Mouse (Mus musculus) adrenal gland, postnatal 14 days (tissue): ENCODE data around the gene Dffa. TPM values are rescaled to one million over a fixed set of nuclear protein-coding genes. Genes with fewer than 3 reads are reported as not detected.

Experiments
- DNase-seq: peaks from one replicate; pipeline ENCODE4 v3.0.0; 2021; ENCODE audit warnings: mixed read lengths
- long read RNA-seq, 2 experiments: library from polyadenylated mRNA; stranded (forward); transcript quantifications; one replicate each; pipeline ENCODE4 v2.0.0; 2021
- total RNA-seq: library from RNA; stranded (reverse); gene quantifications from 2 replicates; pipeline ENCODE4 v1.2.3, GENCODE M21; 2021

Gene Dffa
- 18.4 and 25.5 TPM in 2 replicates for total RNA-seq
- long read RNA-seq, experiment 1, partial matches to known transcripts, result 1 of 3 reads
- long read RNA-seq, experiment 1, other reads (novel, unspliced or antisense), result 0 of 3 reads
- long read RNA-seq, experiment 2, partial matches to known transcripts, result 0 of 9 reads
- long read RNA-seq, experiment 2, other reads (novel, unspliced or antisense), result 8 of 9 reads

DNA sequence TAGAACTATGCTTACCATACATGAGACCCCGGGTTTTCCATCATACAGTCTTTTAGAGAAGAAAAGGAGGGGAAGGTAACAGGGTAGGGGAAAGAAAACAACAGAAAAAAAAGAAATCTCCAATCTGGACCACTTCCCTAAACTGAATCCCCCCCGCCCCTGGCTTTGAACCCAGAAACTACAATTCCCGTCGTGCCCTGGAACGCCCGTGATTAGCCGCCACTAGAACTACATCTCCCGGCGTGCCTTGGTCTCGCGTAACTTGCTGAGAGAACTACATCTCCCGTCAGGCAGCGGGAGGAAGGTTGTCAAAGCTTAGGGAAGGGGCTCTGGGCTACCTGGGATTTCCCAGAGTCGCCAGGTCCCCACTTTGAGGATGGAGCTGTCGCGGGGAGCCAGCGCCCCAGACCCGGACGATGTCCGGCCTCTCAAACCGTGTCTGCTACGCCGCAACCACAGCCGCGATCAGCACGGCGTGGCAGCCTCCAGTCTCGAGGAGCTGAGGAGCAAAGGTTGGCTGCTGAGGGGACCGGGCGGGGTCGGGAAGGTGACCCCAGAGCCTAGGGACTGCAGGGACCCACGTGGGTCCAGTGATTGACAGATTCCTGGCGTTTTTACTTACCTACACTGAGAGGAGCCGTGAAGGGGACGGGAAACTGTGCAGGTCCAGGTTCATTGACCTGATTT, at the start of gene Dffa:
Dffa (plus strand) TSS at position 272 of the 687 bp plus-strand sequence.
- DNase-seq, result peak; percentile 95

DNA sequence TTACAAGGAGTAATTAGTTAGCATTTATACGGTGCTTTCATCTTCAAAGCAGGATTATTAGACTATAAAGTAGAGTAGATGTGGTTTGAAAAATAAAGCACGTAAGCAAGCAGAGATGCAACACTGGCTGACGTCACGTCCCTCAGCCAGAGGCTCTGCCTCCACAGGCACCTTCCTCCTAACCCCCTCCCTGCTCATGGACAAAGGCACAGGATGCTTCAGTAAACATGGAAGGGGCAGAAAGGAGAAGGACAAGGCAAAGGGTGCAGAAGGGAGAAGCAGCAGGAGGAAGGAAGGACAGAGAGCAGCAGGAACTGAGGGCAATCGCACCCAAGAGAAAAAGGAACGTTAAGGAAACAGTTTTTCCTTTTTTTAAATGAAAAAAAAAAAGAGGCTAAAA, 48.1 kb upstream of the Dffa start:
- no peak for DNase-seq

DNA sequence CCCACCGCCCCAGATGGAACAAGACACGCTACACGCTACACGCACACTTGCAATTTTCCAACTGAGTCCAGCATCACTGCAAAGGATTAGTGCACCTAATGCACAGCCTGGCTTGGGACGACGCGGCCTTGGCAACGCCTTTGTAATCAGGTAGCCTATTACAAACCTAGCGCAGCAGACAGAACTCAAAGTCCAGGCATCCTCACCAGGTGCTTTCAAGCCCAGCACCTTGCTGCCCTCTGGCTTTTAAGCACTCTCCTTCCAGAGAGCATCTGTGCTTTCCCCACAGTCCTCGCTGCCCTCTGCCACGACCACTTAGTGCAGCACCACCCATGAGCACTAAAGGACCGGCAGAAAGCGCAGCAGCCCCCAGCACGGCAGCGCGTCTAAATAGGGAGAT, 47.0 kb upstream of the Dffa start:
- DNase-seq, result no peak

DNA sequence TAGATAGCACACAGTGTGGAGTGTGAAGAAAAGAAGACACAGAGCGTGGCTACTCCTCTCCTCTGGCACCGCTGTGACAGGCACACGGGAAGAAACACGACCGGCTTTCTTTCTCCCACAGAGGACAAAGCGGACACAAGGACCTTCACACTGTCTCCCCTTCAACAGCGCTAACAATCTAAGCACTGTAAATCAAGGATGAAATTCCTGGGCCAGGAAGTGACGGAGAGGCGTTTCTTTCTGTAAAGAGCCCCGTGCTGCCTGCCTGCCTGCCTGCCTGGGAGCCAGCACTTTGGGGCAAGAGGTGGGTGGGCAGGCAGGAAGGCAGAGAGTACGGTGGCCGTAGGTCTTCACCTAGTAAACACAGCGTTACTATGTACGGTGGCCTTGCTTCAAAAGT, 46.5 kb upstream of the Dffa start:
- DNase-seq, result no peak

DNA sequence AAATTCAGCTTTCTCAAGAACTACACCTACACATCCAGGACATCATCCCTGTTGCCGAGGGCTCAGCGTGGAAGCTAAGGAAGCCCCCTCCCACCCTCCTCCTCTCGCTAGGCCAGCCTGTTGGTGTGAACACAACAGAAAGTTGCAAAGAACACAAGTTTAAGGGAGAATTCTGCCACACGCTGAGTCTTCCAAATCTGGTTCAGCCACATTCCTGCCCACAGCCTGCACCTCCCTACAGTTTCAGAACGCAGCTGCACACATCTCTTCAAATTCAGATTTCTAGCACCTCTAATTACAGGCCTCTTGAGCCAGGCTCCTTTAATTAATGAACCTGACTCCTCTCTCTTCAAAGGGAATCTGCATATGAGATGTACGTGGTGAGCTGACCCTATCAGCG, 45.6 kb upstream of the Dffa start:
- no peak for DNase-seq

DNA sequence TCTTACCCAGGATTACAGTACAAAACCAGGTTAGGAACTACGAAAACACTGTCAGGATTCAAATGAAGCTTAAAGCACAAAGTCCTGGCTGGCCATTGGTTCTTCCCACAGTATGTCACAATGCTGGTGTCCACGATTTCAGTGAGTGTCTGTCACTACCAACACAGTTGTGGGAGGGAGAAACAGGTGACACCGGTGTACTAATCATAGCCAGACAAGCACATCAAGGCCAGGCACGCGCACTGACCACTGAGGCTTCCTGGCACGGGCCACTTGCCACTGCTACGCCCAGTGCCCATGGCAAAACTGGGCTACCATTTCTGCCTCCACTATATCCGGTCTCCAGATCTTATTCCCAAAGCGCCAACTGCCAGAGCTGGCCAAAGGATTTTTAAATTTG, 44.2 kb upstream of the Dffa start:
- DNase-seq, result no peak

DNA sequence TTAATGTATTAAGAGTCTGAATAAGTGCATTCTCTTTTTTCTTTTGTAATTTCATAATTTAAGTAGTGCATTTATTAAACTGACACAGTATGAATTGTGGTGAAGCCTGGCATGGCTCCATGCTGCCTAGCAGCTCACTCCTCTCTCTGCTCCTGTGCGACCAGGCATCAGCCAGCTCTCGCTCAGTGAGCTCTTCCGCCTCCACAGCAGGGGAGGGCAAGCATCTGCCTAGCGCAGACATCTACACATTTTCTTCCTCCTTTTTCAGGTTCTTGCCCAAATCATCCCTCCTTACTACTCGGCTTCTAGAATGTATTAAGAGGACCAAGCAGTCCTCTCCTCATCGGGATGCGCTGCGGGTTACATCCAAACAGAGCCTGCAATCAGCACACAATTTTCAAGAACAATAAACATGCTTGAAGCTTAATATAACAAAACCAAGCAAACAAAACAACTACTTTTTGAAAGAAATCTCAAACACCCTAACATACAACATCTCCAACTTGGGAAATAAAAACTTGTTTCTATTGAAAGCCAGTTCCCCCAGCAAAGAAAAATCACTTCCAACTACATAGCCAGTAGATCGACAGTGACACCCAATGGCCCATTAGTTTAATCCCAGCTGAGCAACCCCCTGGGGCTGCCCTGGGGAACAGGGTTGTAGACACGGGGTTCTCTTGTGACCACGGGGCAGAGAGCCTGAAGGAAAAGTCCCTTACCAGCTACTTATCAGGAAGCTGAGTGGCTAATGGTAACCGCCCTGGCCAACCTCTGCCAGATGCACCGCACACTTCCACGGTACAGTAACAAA, 43.1 kb upstream of the Dffa start:
- DNase-seq, result no peak

DNA sequence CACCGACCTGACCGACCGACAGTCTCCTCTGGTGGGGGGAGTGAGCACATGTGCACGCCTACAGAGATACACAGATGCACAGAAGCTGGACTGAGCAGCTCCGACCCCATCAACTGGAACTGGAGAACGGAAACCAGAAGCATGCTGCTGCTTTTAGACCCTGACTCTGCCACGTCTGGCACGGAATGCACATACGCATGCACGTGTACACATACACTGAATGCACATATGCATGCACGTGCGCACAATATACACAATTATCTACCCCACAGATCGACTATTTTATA, 42.6 kb upstream of the Dffa start:
- DNase-seq, result no peak

DNA sequence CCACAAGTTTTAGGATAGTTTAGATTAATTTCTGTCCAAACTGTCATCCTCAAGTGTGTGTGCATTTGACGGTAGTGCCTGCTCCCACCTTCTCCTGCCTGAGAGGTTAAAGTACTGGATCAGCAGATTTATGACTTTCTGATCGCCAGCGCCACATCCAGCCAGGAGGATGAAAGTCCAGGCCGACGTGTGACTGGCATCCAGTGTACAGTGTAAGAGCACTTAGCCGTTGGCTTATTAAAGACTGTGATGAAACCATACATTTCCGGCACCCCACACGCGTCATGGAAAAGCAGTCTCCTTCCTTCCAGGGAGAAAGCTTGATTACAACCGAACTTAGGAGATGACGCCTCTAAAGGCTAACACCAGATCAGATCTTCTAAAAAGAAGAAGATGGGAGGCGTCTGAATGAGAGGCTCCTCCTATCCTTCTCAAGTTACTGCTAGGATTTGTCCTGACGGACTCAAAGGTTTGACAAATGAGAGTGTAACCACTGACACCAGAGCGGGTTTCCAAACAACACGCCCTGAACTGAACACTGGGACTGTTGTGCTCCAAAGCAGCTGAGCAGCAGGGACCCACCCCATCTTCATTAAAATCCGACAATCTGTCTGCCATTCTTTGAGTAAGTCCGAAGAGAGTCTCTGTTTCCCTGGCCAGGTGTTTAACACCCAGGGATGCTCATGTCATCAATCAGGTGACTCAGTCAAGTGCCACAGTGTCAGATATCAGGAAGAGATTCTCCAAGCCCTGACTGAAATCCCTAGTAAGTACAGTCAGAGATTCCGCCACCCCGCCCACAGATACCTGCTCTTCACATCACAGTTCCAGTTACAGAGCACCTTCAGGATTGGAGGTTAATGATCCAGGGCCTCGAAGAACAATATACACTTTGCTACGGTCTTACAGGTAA, 41.3 kb upstream of the Dffa start:
- no peak for DNase-seq

DNA sequence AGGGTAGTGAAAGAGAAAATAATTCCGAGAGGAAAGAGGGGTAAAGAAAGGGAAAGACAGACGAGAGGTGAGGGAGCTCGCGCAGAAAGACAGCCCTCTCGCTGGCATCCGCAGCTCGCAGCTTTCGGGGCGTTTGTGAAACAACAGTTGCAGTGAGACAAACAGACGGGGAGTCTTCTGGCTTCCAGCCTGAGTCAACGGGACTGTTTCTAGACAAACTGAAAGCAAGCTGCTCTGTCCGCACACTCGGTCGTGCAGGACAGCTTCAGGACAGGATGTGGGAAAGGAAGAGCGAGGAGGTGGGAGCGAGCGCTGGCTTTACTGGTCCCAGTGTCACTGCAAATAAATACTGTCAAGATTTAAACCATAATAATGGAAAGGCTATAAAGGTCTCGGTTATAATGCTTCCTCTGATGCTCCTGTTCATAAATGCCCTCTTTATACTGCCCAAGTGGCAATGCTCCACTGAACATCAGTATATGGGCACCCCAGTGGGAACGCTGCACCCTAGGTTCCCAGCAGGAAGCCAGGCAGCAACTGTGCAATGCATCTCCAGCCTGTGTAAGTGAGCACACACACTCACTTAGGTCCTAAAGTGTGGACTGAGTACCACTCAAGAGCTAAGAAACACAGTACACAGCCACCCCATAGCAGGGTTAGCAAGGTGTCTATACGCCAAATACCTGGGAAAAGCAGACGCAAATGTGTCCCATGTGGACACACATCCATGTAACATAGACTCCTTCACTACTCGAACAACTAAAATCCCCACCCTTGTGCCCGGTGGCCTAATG, 39.7 kb upstream of the Dffa start:
- DNase-seq, result no peak

DNA sequence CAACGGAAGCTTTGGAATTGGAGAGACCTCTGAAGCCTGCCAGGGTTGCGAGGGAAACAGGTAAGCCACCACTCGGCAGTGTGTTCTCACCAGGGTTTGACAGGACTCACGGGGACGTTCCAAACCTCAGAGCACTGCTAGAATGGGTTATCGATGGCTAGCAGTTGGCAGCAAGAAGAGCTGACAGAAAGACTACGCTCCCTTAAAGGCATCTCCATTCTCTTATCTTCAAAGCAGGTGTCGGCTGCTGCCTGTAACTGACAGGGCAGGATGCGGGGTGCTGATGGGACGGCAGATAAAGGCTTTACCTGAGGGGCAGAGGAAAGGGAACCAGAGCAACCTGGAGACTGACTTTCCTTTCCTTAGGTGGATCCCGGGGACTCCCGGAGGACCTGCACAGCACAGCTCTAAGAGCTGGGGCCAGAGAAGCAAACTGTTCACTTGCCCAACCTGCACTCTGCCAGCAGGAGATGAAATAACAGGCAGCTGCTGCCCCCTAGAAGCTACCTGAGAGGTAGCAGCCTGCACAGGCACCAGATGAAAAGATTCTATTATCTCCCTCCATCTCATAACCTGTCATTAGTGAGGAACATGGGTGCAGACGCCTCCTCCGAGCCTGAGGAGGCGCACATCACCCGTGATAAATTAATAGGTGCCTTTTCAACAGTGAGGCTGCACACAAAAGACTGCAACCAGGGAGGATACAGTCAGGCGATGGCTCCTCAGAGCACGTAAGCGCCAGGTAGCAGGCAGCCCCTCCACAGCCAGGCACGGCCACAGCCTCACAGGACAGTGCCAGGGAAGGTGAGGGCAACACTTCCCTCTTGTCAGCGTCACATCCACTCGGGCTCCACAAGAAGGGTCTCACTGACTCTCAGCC, 37.0 kb upstream of the Dffa start:
- DNase-seq, result no peak

DNA sequence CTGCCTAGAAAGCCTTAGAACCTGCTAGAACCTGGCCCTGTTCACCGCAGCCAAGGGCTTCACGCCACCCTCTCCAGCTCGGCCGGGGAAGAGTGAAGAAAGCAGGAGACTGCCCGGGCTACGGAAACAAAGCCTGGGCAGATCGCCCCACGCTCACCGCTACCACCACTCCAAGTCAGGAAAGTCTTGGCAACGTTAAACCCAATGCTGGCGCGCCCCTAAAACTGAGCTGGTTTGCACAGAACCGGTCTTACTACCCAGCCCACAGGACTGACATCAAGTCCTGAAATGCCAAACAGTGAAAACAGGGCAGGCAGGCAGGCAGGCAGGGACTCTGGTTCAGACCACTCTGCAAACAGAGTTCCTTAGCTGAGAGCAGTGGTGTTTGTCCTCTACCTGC, 28.9 kb upstream of the Dffa start:
- no peak for DNase-seq

DNA sequence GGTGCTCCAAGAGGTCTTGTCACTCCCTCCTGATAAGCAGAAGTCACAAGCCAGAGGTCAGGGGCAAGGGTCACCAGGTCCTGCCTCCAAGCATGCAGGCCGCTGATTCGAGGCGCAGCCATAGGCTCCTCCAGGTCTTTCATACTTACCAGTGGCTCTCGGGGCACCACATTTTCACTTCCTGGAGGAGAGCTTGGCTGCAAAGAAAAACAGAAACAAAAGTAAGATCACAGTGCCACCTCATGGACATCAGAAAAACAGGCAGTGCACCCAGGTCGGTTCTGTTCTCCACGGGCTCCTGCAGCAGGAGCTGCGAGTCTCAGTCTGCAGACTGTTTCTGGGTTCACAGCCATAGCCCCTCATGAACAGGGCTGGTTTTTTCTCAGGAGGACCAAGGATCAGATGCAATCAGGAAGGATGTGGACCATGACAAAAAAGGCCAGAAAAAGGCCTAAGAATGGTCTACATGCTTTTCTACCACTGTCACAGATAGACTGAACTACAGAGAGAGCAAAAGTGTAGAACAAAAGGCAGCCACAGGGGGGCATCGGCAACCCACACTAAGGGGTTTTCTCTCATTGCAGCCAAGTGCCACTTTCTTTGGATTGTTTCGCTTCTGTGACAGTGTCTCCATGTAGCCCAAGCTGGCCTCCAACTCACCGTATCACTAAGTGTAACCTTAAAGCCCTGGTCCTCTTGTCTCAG, 27.9 kb upstream of the Dffa start:
- DNase-seq, result peak; percentile 86

DNA sequence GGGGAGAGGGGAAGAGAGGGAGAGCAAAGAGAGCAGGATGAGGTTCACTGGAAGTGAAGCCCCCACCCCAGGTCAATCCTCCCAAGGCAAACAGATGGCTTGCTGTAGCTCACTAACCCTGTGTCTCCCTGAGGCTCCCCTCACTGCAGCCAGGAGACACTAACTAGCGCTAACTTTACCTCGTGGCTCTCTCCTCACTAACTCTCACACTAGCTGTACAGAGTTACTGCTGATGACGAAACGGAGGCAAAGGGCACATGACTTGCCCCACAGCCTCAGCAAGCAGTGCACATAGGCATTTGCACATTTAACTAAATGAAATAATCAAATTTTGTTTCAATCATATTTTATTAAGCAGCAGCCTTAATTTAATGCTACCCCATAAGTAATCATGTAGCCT, 25.7 kb upstream of the Dffa start:
- peak; percentile 27 for DNase-seq

DNA sequence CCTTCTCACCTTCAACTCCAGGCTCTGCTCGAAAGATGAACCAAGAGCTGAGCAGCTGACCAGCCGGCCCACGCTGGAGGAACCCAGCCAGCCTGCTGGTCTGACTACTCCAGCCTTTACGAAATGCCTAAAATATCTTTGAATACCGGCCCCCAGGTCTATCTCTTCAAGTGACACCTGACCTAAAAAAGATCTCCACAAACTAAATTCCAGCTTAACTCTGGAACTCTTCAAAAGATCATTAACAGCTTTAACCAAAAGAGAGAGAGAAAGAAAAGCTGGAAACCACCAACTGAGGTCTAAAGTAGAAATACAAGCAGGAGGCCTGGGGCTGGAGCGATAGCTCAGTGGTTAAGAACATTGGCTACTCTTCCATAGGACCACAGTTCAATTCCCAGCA, 24.3 kb upstream of the Dffa start:
- no peak for DNase-seq

DNA sequence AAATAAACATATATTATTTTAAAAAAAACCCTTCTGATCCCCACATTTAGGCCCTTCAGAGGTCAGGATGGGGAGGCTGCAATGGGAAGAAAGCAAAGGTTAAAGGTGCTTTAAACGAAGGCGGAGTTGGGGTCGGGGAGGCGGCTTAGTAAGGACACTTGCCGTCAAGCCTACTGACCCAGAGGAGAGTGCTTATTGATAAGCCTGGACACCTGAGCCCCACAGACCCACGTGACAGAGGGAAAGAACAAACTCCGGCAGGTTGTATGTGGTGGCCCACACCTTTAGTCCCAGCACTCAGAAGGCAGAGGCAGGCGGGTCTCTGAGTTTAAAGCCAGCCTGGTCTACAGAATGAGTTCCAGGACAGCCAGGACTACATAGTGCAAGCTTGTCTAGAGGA, 23.8 kb upstream of the Dffa start:
- no peak for DNase-seq

DNA sequence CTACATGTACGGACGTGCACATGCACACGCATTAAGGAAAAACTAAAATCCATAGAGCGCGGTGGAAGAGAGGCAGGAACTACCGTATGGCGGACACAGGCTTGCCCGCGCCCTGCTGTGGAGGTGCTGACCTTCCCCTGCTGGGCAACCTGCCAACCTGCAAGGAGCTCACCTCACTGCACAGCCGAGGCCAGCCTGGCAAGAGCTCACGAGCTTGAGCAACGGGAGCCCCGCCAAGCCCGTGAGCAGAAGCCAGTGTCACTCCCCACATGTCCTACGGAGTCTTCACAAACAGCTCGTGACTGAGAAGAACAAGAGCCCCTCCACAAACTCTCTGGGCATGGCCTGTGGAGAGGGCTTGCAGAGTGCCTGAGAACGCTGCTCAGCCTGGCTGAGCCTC, 22.4 kb upstream of the Dffa start:
- DNase-seq, result peak; percentile 93

DNA sequence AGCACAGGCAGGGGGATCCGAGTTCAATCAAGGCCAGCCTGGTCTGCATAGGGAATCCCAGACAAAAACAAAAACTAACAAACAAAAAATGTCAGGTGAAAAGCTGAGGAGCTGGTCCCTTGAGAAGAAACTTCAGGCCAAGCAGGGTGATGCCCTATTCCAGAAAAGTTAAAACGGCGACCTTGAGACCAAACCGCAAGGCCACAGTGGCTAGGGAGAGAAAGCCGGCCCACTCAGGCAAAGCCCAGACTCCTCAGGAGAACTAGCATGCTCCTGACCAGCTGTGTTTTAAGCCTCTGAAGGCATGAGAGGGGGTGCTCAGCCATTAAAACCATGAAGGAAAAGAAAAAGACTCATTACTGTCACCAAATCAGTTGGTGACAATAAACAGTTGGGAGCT, 18.6 kb upstream of the Dffa start:
- peak; percentile 64 for DNase-seq

DNA sequence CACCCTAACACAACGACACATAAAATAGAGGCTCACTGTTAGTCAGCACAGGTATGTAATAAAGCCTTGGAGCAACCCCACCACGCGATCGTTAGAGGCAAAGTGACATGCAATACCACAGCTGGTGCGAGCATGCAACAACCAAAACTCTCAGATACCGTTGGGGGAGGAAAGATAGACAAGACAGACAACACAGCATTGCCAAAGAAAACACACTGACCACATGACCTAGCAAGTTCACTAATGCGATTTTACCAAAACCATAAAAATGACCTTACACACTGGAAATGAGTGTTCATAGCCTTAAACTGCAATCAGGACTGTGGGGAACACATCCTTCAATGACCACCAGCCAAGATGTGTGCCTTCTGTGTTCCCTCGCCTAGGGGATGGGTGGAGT, 12.6 kb upstream of the Dffa start:
- DNase-seq, result no peak

DNA sequence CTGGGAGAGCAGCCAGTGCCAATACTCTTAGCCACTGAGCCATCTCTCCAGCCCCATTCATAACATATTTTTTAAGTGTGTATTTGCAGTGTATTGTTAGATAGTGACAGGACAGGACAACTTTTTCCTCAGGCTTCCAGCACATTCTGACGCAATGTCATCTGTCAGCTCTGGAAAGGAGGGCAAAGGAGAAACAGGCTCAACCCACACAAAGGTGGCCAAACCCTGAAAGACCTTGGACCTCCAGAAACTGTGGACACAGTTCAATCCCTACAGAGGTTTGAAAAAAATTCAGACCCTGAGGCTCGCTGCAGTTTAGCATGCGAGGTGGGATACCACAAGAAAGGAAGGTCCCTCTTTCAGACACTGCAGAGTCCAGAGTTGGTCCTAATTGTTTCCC, 6.0 kb upstream of the Dffa start:
- DNase-seq, result no peak
